Mouse (Mus musculus) heart, postnatal 14 days (tissue): ENCODE data around the gene Lrrc4. TPM values are rescaled to one million over a fixed set of nuclear protein-coding genes. Genes with fewer than 3 reads are reported as not detected.

Source experiments
- DNase-seq, 2 experiments: peaks; one replicate each; pipeline ENCODE4 v3.0.0; 2021 to 2022
- intact Hi-C: fragments of 180-260 bp; cut with DNase I; formaldehyde crosslinking; loops from one replicate; pipeline ENCODE4 v1.15.1; 2025
- total RNA-seq, 2 experiments: library from RNA; stranded (reverse); gene quantifications; 2 replicates each; pipeline ENCODE4 v1.2.3; 2021

Lrrc4 gene
- total RNA-seq, 2 experiments from 2014 or later: 0.22 to 0.43 TPM

DNA sequence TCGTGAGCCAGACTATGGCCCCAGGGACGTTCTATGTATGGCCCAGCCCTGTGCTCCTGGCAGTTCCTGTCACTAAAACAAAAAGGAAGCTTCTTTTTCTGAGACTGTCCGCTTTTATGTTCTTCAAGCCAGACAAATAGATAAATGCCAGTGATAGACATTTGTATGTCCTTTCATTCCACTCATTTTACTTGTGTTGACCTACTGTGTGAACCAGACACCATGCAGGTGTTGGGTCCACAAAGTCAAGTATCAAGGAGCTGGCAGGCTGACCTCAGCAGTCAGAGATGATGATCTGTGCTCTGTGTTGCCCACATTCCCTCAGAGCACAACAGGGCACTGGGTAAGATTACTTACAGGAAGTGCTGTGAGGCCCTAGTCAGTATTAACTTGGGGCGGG, 25.2 kb upstream of the Lrrc4 start:
- intact Hi-C loops: no loop called here
- DNase-seq: no peak

DNA sequence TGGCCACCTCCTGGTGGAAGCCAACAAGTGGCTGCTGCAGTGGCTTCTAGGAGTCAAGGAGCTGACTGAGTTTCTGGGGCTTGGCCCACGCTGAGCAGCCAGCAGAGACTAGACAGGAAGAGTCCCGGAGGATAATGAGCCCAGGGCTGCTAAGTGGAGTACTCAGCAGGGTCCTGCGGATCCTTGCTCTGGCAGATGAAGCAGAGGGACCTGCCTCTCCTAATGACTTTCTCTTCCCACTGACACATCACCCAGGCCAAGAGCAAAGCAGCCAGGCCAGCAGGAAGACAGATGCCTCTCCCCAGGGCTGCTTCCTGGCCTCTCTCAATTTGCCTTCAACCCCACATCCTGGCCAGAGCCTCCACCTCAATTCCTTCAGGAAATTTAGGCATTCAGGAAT, 23.9 kb upstream of the Lrrc4 start:
- intact Hi-C loops: no loop called here
- DNase-seq: no peak

DNA sequence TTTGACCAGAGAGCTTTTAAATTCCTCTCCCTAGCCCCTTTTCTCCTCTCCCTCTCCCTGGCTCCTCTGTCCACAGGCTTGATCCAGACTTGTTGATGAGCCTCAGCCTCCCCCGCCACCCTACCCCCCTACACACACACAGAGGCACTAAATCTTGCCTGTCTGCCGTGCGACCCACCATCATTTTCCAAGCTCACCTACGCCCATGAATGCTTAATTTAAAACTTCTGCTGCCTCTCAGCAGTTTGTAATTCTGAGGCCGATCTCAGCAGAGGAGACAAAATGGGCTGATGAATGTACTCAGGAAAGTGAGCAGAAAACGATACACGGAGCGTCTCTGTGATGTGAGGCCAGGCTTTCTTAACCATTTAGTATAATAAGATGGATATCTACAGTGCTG, 23.1 kb upstream of the Lrrc4 start:
- intact Hi-C loops: loop anchor here (5.0 kb wide), 1 partner anchor 38 kb away; no protein-coding TSS in a partner anchor
- DNase-seq: no peak

DNA sequence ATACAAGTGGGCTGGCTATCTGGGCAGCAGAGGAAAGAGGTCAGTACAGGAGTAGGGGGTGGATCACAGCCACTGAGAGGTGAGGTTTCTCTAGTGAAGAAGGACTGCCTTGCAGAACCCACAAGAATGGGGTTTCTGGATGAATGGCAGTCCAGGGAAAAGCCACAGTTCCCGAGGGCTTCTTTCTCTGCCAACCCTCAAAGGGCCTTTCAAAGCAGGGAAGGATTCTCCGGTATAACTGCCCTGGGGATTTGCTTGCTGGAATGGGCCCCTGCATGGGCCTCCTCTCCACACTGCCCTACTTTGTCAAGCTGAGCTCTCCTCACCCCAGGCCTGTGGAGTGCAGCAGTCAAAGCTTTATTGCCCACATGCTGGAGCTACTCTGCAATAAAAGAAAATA, 22.1 kb upstream of the Lrrc4 start:
- intact Hi-C loops: loop anchor here (5.0 kb wide), 1 partner anchor 39 kb away; no protein-coding TSS in a partner anchor

DNA sequence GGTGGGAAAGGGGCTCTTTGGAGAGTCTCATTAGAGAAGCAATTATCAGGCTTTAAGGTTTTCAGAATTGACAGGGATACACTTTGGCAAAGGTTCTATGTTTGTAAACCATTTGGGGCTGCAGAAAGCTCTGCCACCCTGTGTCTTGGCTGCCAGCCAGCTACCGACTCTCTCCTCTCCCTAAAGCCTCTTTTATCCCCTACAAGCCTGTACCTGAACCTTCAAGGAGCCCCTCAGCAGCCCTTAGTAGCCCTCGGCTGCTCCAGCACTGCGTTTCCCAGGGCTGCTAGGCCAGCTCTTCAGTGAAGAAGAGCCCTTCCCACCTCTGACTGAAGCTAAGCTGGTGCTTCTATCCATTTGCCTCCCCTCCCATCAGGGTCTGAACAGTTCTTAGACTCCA, 21.6 kb upstream of the Lrrc4 start:
- DNase-seq: no peak
- intact Hi-C loops: loop anchor here (5.0 kb wide), 1 partner anchor 39 kb away; no protein-coding TSS in a partner anchor

More for the DNA sequence above, 22.1 kb upstream of the Lrrc4 start:
- DNase-seq: no peak

DNA sequence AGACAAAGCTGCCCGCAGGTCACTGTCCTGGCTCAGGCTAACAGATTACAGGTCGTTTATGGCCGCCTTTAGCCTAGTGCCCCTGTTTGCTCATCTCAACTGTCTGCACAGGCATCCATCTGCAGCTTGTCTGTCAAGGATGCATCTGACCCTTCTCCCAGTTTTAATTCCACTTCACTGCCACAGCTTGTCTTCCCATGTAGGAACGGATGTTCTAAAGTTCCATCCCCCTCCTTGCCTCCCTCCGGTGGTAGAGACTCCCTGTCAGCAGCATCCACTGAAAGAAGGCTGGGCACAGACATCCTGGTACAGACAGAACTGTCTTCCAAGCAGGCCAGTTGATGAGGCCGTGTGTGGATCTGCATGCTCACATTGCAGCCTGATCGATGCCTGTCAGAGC, 20.8 kb upstream of the Lrrc4 start:
- DNase-seq: no peak
- intact Hi-C loops: loop anchor here (5.0 kb wide), 1 partner anchor 40 kb away; no protein-coding TSS in a partner anchor

DNA sequence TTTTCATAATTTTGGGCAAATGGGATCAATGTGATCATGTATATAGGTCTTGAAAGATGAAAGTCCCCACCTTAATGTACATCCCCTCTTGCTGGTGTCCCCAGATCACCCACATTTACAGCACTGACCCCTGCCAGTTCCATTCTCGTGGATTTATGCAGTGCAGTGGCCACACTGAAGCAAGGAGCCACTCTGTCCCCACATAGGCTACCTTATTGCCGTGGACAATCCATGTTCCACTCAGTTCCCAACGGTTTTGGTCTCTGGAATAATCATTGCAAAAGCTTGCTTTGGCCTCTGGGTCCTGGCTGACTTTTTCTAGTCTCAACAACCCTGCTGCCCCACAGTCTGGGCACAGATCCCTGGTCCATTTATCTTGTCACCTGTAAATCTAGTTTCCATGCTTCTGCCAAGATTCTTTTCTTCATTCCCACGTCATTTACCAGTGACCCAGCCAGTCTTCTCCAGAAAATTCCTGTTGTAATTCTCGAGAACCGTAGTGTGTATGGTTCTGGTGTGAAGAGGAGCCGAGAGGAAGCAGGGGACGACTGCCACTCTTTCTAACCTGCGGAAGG, 18.9 kb upstream of the Lrrc4 start:
- intact Hi-C loops: loop anchor here (5.0 kb wide), 1 partner anchor 42 kb away; no protein-coding TSS in a partner anchor
- DNase-seq: no peak

DNA sequence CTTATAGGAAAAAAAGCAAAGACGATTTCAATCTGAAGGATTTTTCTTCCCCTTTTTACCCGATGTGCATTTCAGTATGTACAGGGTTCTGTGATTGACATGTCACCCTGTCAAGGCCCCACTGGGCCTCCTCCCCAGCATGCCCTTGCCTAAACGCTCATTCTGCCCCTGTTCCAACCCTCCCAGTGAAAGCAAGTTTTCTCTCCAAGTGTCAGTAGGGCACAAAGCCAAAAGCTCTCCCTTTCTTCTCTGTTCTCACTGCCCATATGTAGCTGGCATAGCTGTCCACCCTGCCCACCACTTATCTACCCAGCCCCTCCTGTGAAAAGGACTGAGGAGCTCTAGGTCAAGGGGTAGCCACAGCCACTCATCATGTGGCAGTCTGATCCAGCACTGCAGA, 17.8 kb upstream of the Lrrc4 start:
- no peak for DNase-seq
- intact Hi-C loops: no loop called here

DNA sequence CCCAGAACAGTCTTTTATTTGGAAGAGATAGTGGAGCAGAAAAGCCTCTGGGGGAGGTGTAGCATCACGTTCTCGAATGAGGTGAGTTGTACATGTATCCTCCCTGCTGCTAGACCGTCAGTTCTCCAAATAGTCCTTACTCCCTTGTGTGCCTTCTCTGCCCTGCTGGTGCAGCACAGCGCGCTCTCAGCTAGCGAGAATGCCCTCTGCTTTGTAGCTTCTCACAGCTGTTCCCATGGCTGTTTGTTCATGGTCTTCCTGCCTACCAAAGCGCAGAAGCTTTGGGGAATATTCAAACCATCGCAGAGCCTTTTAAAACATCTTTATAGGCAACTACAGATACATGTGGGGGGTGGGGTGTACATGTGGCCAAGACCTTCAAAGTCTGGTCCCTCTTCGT, 17.3 kb upstream of the Lrrc4 start:
- intact Hi-C loops: no loop called here
- no peak for DNase-seq

DNA sequence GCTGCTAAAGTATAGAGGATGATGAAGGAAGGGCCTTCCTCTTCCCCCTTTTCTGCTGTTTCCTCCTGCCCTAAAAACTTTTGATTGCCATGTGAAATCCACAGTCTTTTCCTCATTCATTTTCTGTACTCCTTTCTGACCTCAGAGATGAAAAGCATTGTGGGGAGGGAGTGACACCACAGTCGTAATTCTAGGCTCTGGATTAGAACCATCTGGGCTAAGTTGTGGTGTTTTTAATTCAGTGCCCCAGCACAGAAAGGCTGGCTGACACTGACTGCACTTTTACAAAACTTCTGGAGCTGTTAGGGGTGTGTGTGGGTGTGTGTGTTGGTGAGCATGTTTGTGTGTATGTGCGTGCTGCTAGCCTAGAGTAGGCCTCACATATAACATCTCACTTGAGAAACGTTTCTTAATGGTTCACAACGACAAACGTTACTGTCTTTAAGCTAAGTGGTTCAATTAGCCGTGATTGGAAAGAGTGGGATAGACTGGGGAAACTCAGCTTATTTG, 16.8 kb upstream of the Lrrc4 start:
- DNase-seq: no peak
- intact Hi-C loops: no loop called here

DNA sequence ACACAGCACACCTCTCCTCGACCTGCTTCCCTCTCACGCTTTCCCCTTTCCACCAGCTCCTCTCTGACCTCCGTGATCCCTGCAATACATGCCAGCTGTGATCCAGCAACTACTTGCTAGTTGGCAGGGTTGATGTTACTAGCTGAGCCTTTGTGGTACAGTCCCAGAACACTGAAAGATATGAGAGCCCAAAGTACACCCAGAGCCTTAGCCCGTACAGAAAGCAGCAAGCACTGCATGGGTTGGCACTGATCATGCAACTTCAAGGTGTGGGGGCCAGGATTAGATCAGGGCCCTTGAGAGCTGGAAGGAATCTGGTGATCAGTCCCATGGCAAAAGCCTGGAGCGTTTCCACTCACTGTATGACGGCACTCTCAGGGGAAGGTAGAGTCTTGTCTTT, 16.1 kb upstream of the Lrrc4 start:
- intact Hi-C loops: no loop called here
- peak; percentile 11 to 30 for DNase-seq

DNA sequence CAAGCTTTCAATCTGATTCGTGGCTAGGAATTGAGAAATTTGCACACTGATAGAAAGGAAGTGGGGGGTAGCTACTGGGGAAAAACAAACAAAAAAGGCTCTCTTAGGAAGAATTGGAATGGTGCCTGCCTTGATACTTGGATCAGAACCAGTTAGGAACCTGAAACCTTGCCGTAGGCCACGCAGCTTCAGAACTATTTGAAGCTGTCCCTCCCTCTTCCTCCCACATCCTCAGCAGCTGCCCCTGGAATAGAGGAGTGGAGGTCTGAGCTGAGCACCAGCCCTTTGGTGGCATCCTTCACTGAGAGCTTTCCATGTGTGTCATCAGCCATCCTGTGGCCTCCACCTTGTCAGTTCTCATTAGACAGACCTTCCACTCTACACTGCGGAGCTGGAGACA, 14.1 kb upstream of the Lrrc4 start:
- DNase-seq: no peak
- intact Hi-C loops: no loop called here

DNA sequence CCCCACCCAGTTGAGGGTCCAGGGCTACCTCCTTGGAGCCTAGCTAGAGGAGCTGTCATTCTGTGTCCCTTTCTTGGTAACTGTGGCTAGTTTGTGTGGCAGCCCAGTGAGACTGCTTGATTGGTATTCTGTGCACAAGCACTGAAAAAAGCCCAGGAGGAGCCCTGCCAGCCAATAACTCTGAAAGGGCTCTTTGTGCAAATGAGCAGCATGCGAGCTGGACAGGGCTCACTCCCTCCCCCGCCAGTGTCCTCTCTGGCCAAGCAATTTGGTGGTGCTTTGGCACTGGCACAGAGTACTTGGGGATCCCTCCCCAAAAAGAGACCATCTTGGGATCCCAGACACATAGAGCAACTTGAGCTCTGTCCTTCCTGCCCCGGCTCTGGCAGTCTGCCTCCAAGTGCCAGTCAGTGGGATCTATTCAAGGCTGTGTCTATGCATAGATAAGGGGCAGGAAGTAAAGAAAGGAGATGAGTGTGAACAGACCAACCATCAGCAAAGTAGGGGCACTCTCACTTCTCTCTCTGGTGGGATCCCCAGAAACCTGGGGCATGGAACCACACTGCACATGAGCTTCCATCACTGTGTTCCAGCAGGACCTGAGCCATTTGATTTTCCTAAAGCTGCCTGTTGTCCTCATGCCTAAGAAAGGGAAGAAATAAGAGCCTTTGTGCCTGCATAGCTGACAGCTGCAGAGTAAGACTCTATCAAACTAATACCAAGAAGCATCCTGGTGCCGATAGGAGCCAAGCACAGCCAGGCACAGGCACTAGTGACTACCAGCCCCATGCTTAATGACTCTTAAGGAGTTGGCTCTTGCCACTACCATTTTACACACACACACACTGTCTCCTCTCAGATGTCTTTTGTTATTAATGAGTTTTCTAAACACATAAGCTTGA, 11.1 kb upstream of the Lrrc4 start:
- intact Hi-C loops: no loop called here
- no peak for DNase-seq

DNA sequence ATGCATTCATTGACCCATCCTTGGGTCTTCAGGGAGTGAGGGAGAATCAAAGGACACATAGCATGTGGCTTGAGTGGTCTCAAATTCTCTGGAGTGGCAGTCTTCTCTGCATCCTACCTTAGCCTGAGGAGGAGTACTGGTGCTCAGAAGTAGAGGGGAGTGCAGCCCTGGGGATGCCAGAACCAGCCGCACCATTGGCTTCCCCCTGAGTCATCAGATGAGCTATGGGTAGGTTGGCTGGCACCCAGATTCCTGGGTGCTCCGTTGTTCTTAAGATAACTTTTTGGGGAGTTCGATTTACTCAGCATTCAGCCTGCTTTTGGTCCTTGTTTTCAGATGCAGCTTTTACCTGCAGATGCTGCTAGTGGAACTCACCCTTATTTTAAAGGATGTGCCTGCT, 10.0 kb upstream of the Lrrc4 start:
- no peak for DNase-seq
- intact Hi-C loops: no loop called here

DNA sequence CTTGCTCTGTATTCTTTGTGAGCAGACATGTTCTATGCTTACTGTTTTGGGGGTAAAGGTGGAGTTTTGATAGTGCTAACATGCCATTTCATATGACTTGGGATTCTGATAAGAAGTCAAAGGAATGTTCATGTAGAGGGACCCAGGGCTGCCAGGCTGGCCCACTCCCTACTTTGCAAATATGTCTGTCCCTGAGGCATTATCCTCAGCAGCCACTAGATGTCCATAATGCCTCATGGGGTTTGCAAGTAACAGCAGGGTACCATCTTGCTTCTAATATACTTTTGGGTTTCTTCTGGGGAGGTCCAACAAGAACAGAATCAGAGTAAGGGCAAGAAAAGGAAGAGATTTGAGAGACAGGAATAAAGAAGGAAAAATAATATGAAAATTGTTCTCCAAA, 5.1 kb upstream of the Lrrc4 start:
- no peak for DNase-seq
- intact Hi-C loops: loop anchor here (5.0 kb wide), 1 partner anchor 186 kb away; no protein-coding TSS in a partner anchor

DNA sequence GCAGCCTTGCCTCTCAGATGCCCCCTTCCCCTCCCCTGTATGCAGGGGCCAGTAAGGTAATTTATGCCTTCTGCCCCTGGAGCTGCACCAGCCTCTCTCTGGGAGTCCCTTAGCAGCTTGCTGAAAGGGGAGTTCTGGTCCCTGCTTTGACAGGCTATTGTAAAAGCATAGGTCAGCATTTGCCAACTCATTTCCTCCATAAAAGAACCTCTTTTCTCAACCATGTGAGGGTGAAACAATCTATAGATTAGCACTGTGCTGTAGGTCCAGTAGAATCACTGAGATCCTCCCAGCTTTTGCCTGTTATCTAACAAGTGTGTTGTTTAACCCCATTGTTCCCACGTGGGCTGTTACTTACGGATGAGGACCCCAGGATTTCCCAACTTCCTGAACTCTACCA, 2.5 kb upstream of the Lrrc4 start:
- intact Hi-C loops: loop anchor here (5.0 kb wide), 1 partner anchor 63 kb away; no protein-coding TSS in a partner anchor
- DNase-seq: no peak

DNA sequence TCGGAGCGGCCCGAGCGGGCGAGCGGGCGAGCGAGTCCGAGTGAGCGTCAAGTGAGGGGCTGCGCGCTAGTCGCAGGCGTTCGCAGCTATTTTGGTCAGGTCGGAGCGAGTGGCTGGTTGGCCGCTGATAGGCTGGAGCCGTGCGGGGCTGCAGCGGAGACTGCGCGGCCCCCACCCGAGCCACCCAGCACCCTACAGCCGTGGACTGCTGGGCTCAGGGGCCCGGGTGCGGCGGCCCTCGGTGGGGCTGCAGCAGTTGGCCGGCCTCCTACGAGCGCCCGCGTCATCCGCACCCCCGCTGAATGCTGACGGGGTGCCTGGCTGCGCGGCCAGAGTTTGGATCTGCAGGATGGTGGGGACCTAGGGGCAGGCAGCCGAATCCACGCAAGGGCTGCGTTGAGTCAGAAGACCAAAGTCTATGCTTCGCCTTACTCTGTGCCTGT, 1.9 kb upstream of the Lrrc4 start:
- peak; percentile 39 to 50 for DNase-seq
- intact Hi-C loops: loop anchor here (5.0 kb wide), 1 partner anchor 64 kb away; no protein-coding TSS in a partner anchor

DNA sequence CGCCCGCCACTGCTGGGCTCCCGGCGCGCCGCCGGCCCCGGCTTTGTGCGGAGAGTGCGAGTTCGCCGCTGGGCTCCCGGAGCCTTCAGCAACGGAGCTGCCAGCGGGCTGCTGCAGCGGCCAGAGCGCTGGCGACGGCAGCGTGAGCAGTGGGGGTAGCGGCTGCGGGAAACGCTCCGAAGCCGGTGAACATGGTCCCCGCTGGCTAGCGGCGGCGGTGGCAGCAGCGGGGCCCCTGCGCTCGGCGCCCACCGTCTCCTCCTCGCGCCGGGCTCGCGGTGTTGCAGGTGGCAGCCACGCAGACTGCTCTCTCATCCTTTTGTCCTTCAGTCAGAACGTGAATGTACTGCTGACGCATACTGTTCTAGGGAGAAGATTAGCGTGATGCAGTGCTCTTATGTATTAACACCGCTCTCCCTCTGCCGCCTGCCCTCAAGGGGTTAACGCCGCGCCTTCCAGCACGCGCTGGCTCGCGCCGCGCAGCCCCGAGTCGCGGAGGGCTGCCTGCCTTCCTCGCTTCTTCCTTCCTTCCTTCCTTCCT, 1.3 kb upstream of the Lrrc4 start:
- intact Hi-C loops: loop anchor here (5.0 kb wide), 1 partner anchor 64 kb away; no protein-coding TSS in a partner anchor

DNA sequence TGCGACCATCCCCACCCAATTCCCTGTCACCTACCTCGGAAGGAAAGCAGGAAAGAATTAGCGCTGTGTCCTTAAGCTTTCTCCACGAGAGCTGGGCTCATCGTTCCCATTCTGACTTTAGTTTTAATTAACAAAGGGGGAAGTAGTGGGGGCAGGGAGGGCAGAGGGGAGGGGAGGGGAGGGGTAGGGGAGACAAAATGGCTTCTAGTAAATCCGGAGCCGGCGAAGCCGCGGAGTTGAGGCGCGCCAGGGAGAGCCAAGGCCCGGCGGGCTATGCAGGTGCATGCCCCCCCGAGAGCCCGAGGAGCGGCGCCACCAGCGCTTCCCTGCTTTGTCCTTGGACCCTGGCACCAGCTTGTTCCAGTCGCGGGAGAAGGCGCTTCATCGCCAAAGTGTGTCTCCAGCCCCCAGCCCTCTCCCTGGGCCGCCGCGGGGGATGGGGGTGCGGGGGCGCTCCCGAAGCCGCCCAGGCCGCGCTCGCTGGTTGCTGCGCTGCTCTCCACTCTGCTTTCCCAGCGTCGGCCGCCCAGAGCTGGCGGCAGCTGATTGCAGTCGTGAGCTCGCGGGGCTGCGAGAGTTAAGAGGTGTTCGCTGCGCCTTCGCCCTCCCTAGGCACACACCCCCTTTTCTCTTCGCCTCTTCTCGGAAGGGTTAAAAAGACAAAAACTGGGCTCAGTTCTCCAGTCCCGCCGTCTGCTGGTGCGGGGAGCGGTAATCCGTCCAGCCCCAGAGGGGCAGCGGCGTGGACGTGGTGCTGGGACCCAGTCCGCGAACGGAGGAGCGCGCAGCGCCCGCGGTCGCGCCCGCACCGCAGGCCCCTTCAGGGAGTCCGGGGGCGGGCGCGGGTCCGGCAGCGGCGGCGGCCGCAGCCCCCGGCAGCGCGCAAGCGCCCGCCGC, 555 bp upstream of the Lrrc4 start:
- peak; percentile 44 to 47 for DNase-seq
- intact Hi-C loops: loop anchor here (5.0 kb wide), 1 partner anchor 65 kb away; no protein-coding TSS in a partner anchor

More for the DNA sequence above, 1.3 kb upstream of the Lrrc4 start:
- peak; percentile 29 to 51 for DNase-seq

DNA sequence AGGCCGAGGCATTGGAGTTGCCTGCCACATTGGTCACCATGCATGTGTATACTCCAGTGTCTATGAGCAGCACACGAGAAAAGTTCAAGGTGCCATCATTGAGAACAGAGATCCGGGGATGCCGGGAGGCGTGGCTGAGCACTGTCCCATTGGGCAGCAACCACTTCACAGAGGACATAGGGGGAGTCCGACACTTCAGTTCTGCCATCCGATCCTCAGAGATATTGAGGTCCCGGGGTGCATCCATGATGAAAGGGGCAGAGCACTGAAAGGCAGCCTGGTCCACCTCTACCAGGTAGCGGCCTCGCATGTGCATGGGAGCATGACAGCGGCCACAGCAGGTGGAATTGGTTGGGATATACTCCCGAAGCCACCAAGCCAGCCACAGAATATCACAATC, 1.2 kb downstream of the Lrrc4 start:
- no peak for DNase-seq
- intact Hi-C loops: loop anchor here (5.0 kb wide), 1 partner anchor 67 kb away; no protein-coding TSS in a partner anchor
